ENCODE assay signal across 9 mouse cellular contexts in genomic region chr2:150218363-150218725, GRCm38 (mm10). TPM values are rescaled to one million over a fixed set of nuclear protein-coding genes. Genes with fewer than 3 reads are reported as not detected.
DNase-seq lines count a peak whose midpoint lies in the region; ATAC-seq and TF ChIP-seq lines count a peak whose summit lies in the region.
"Not testable (repeated sequence)": the region's sequence is repeated elsewhere in the genome, so short reads cannot be mapped to it uniquely, and the experiment has no call there.
"Had no signal": no experiment of that assay in that cellular context is flagged by ENCODE, and none has a peak within 500 bp of the region (broad histone marks: within the 10 kb centered on the region; RNA-seq: fewer than 3 reads in every experiment).

No protein-coding gene starts in this region.

- H3K36me3 ChIP-seq in E14TG2a.4 (ENCODE audit: insufficient read depth, low read length); embryonic facial prominence, embryonic 15.5 days; heart, embryonic 10.5 days; hindbrain, embryonic 16.5 days (ENCODE audit: control insufficient read depth, insufficient read depth, low read length); limb, embryonic 10.5 days; midbrain, embryonic 16.5 days (ENCODE audit: control insufficient read depth, insufficient read depth, low read length); stomach, embryonic 16.5 days (ENCODE audit: control insufficient read depth, insufficient read depth, low read length): not testable (repeated sequence)

- 28% methylated on average over 4 of the region's 4 CpGs for WGBS in embryonic facial prominence, embryonic 15.5 days
- 20% methylated on average over 4 of the region's 4 CpGs for WGBS in heart, embryonic 10.5 days
- 2% methylated on average over 2 of the region's 4 CpGs for WGBS in hindbrain, embryonic 16.5 days
- 23% methylated on average over 4 of the region's 4 CpGs for WGBS in limb, embryonic 10.5 days
- 9% methylated on average over 4 of the region's 4 CpGs for WGBS in lung, adult 2 months
- 7% methylated on average over 2 of the region's 4 CpGs for WGBS in midbrain, embryonic 16.5 days
- WGBS in stomach, embryonic 16.5 days: 3% methylated on average over 2 of the region's 4 CpGs

- peak overlapping the region; percentile 77 for H3K4me3 ChIP-seq in E14TG2a.4 (replicated peaks; ENCODE audit: low read length)
- peak overlapping the region; percentile 44 for H3K4me3 ChIP-seq in embryonic facial prominence, embryonic 15.5 days (replicated peaks)
- peak overlapping the region; percentile 53 for H3K4me3 ChIP-seq in heart, embryonic 10.5 days
- peak overlapping the region; percentile 46 for H3K4me3 ChIP-seq in hindbrain, embryonic 16.5 days (ENCODE audit: low read length)
- peak overlapping the region; percentile 51 for H3K4me3 ChIP-seq in limb, embryonic 10.5 days
- H3K4me3 ChIP-seq in lung, adult 2 months (replicated peaks; ENCODE audit: extremely low read depth, low read depth, low read length): peak overlapping the region; percentile 56
- H3K4me3 ChIP-seq in midbrain, embryonic 16.5 days (ENCODE audit: low read depth, low read length): peak overlapping the region; percentile 43
- H3K4me3 ChIP-seq in stomach, embryonic 16.5 days (replicated peaks; ENCODE audit: low read length): peak overlapping the region; percentile 45

- not testable (repeated sequence) for TF ChIP-seq CTCF in E14TG2a.4 (conservative IDR thresholded peaks at IDR 0.05; ENCODE audit: low read length); lung, adult 2 months (IDR thresholded peaks at IDR 0.05; ENCODE audit: insufficient read depth, low read length)

- peak overlapping the region; percentile 44 for H3K4me2 ChIP-seq in embryonic facial prominence, embryonic 15.5 days (replicated peaks)
- peak overlapping the region; percentile 57 for H3K4me2 ChIP-seq in hindbrain, embryonic 16.5 days (ENCODE audit: low read length)
- peak overlapping the region; percentile 48 for H3K4me2 ChIP-seq in midbrain, embryonic 16.5 days (ENCODE audit: low read length)
- H3K4me2 ChIP-seq in stomach, embryonic 16.5 days (ENCODE audit: low read depth, low read length): peak overlapping the region; percentile 48

- peaks cover 13% of the 10 kb centered on the region for H3K4me1 ChIP-seq in E14TG2a.4 (replicated peaks; ENCODE audit: low read depth, low read length)
- not testable (repeated sequence) for H3K4me1 ChIP-seq in embryonic facial prominence, embryonic 15.5 days; heart, embryonic 10.5 days; hindbrain, embryonic 16.5 days (ENCODE audit: control insufficient read depth, insufficient read depth, low read depth, low read length); limb, embryonic 10.5 days; lung, adult 2 months (ENCODE audit: control insufficient read depth, insufficient read depth, low read length); midbrain, embryonic 16.5 days (ENCODE audit: control insufficient read depth, insufficient read depth, low read length); stomach, embryonic 16.5 days (ENCODE audit: control insufficient read depth, insufficient read depth, low read length)

- not testable (repeated sequence) for H3K9ac ChIP-seq in embryonic facial prominence, embryonic 15.5 days
- peak overlapping the region; percentile 60 for H3K9ac ChIP-seq in hindbrain, embryonic 16.5 days (ENCODE audit: low read depth, low read length)
- H3K9ac ChIP-seq in midbrain, embryonic 16.5 days (ENCODE audit: low read depth, low read length): peak overlapping the region; percentile 56; the same call in 1 of the 2 replicates
- H3K9ac ChIP-seq in stomach, embryonic 16.5 days (ENCODE audit: low read length): peak overlapping the region; percentile 56; the same call in 1 of the 2 replicates

- not testable (repeated sequence) for H3K27me3 ChIP-seq in E14TG2a.4 (ENCODE audit: insufficient read depth, low read length); embryonic facial prominence, embryonic 15.5 days; heart, embryonic 10.5 days (ENCODE audit: insufficient read depth, poor library complexity, severe bottlenecking); hindbrain, embryonic 16.5 days (replicated peaks; ENCODE audit: control insufficient read depth, insufficient read depth, low read length); limb, embryonic 10.5 days (ENCODE audit: low read depth, poor library complexity, severe bottlenecking); midbrain, embryonic 16.5 days (ENCODE audit: control insufficient read depth, insufficient read depth, low read depth, low read length); stomach, embryonic 16.5 days (ENCODE audit: control insufficient read depth, insufficient read depth, low read length)

- not testable (repeated sequence) for TF ChIP-seq POLR2A in lung, adult 2 months (IDR thresholded peaks at IDR 0.05; ENCODE audit: borderline replicate concordance, extremely low read depth, low read depth, low read length)

- ATAC-seq in embryonic facial prominence, embryonic 15.5 days (ENCODE audit: insufficient number of reproducible peaks, low FRiP score, low TSS enrichment, low read depth); hindbrain, embryonic 16.5 days; midbrain, embryonic 16.5 days; stomach, embryonic 16.5 days (ENCODE audit: insufficient read depth, low FRiP score): not testable (repeated sequence)

- H3K9me3 ChIP-seq in E14TG2a.4 (ENCODE audit: low read length); embryonic facial prominence, embryonic 15.5 days (replicated peaks); heart, embryonic 10.5 days; hindbrain, embryonic 16.5 days (ENCODE audit: control insufficient read depth, low read length); limb, embryonic 10.5 days (replicated peaks); midbrain, embryonic 16.5 days (replicated peaks; ENCODE audit: control insufficient read depth, low read length, poor library complexity, severe bottlenecking); stomach, embryonic 16.5 days (replicated peaks; ENCODE audit: control insufficient read depth, low read length): not testable (repeated sequence)

- DNase-seq in heart, embryonic 10.5 days (ENCODE audit: low spot score); limb, embryonic 10.5 days (ENCODE audit: low spot score); lung, adult 2 months: not testable (repeated sequence)

- H3K27ac ChIP-seq in embryonic facial prominence, embryonic 15.5 days (replicated peaks): 0 out of 2 replicates have a peak overlapping the region, but pooled peaks have one; percentile 28
- peak overlapping the region; percentile 79; the same call in 1 of the 2 replicates for H3K27ac ChIP-seq in heart, embryonic 10.5 days
- 0 out of 2 replicates have a peak overlapping the region, but pooled peaks have one; percentile 44 for H3K27ac ChIP-seq in hindbrain, embryonic 16.5 days (ENCODE audit: low read depth, low read length)
- peak overlapping the region; percentile 72; the same call in 1 of the 2 replicates for H3K27ac ChIP-seq in limb, embryonic 10.5 days
- H3K27ac ChIP-seq in midbrain, embryonic 16.5 days (ENCODE audit: low read length): peak overlapping the region; percentile 28; the same call in 1 of the 2 replicates
- peak overlapping the region; percentile 60 for H3K27ac ChIP-seq in stomach, embryonic 16.5 days (ENCODE audit: low read length)

RNA-seq across cellular contexts. Expression of gene Zfp937, which starts 0.5 kb away (rescaled TPM):
- polyA plus RNA-seq in embryonic facial prominence, embryonic 15.5 days (2015; fragmentation: Nextera tagmentation; extraction: Ambion mirVana): 7.8 and 8.1 TPM in 2 replicates
- 5.6 and 7.0 TPM in 2 replicates for polyA plus RNA-seq in heart, embryonic 10.5 days (2016; fragmentation: Nextera tagmentation; extraction: Ambion mirVana)
- 11.6 and 12.4 TPM in 2 replicates for polyA plus RNA-seq in hindbrain, embryonic 16.5 days (2015; fragmentation: Nextera tagmentation; extraction: Ambion mirVana)
- 13.6 TPM in 2 replicates for polyA plus RNA-seq in limb, embryonic 10.5 days (2016; fragmentation: Nextera tagmentation; extraction: Ambion mirVana)
- 0.25 and 0.59 TPM in 2 replicates for polyA plus RNA-seq in lung, adult 2 months (2012; rRNA removed)
- 11.2 and 12.1 TPM in 2 replicates for polyA plus RNA-seq in midbrain, embryonic 16.5 days (2015; fragmentation: Nextera tagmentation; extraction: Ambion mirVana)
- 8.5 and 8.8 TPM in 2 replicates for polyA plus RNA-seq in stomach, embryonic 16.5 days (2015; fragmentation: Nextera tagmentation; extraction: Ambion mirVana)

RNA-seq across cellular contexts. Expression of gene Gm14139, which starts 36.8 kb away (rescaled TPM):
- not detected in 2 replicates for polyA plus RNA-seq in embryonic facial prominence, embryonic 15.5 days (2015; fragmentation: Nextera tagmentation; extraction: Ambion mirVana)
- 0.16 TPM in 1 of 2 replicates, not detected in the other for polyA plus RNA-seq in heart, embryonic 10.5 days (2016; fragmentation: Nextera tagmentation; extraction: Ambion mirVana)
- not detected in 2 replicates for polyA plus RNA-seq in hindbrain, embryonic 16.5 days (2015; fragmentation: Nextera tagmentation; extraction: Ambion mirVana)
- polyA plus RNA-seq in limb, embryonic 10.5 days (2016; fragmentation: Nextera tagmentation; extraction: Ambion mirVana): not detected in 2 replicates
- not detected in 2 replicates for polyA plus RNA-seq in lung, adult 2 months (2012; rRNA removed)
- polyA plus RNA-seq in midbrain, embryonic 16.5 days (2015; fragmentation: Nextera tagmentation; extraction: Ambion mirVana): not detected in 2 replicates
- not detected in 2 replicates for polyA plus RNA-seq in stomach, embryonic 16.5 days (2015; fragmentation: Nextera tagmentation; extraction: Ambion mirVana)
- polyA plus RNA-seq: large intestine, adult 2 months had no signal

RNA-seq across cellular contexts. Expression of gene Gm21994, which starts 37.0 kb away (rescaled TPM):
- polyA plus RNA-seq in embryonic facial prominence, embryonic 15.5 days (2015; fragmentation: Nextera tagmentation; extraction: Ambion mirVana): 4.8 and 6.1 TPM in 2 replicates
- polyA plus RNA-seq in heart, embryonic 10.5 days (2016; fragmentation: Nextera tagmentation; extraction: Ambion mirVana): 4.0 and 4.8 TPM in 2 replicates
- polyA plus RNA-seq in hindbrain, embryonic 16.5 days (2015; fragmentation: Nextera tagmentation; extraction: Ambion mirVana): 2.6 and 3.3 TPM in 2 replicates
- polyA plus RNA-seq in limb, embryonic 10.5 days (2016; fragmentation: Nextera tagmentation; extraction: Ambion mirVana): 6.4 and 6.8 TPM in 2 replicates
- 0.11 and 0.17 TPM in 2 replicates for polyA plus RNA-seq in lung, adult 2 months (2012; rRNA removed)
- polyA plus RNA-seq in midbrain, embryonic 16.5 days (2015; fragmentation: Nextera tagmentation; extraction: Ambion mirVana): 3.1 and 3.4 TPM in 2 replicates
- polyA plus RNA-seq in stomach, embryonic 16.5 days (2015; fragmentation: Nextera tagmentation; extraction: Ambion mirVana): 4.6 and 5.0 TPM in 2 replicates

RNA-seq across cellular contexts. Expression of gene Gm10770, which starts 38.9 kb away (rescaled TPM):
- polyA plus RNA-seq in embryonic facial prominence, embryonic 15.5 days (2015; fragmentation: Nextera tagmentation; extraction: Ambion mirVana): not detected in 2 replicates
- polyA plus RNA-seq in heart, embryonic 10.5 days (2016; fragmentation: Nextera tagmentation; extraction: Ambion mirVana): not detected in 2 replicates
- not detected in 2 replicates for polyA plus RNA-seq in hindbrain, embryonic 16.5 days (2015; fragmentation: Nextera tagmentation; extraction: Ambion mirVana)
- polyA plus RNA-seq in limb, embryonic 10.5 days (2016; fragmentation: Nextera tagmentation; extraction: Ambion mirVana): not detected in 2 replicates
- not detected in 2 replicates for polyA plus RNA-seq in lung, adult 2 months (2012; rRNA removed)
- polyA plus RNA-seq in midbrain, embryonic 16.5 days (2015; fragmentation: Nextera tagmentation; extraction: Ambion mirVana): not detected in 2 replicates
- polyA plus RNA-seq in stomach, embryonic 16.5 days (2015; fragmentation: Nextera tagmentation; extraction: Ambion mirVana): not detected in 2 replicates
- polyA plus RNA-seq: large intestine, adult 2 months had no signal

RNA-seq across cellular contexts. Expression of gene Gm14124, which starts 39.0 kb away (rescaled TPM):
- polyA plus RNA-seq in embryonic facial prominence, embryonic 15.5 days (2015; fragmentation: Nextera tagmentation; extraction: Ambion mirVana): not detected in 2 replicates
- polyA plus RNA-seq in heart, embryonic 10.5 days (2016; fragmentation: Nextera tagmentation; extraction: Ambion mirVana): not detected in 2 replicates
- polyA plus RNA-seq in hindbrain, embryonic 16.5 days (2015; fragmentation: Nextera tagmentation; extraction: Ambion mirVana): 0.11 TPM in 1 of 2 replicates, not detected in the other
- 0.09 TPM in 1 of 2 replicates, not detected in the other for polyA plus RNA-seq in limb, embryonic 10.5 days (2016; fragmentation: Nextera tagmentation; extraction: Ambion mirVana)
- not detected in 2 replicates for polyA plus RNA-seq in lung, adult 2 months (2012; rRNA removed)
- not detected in 2 replicates for polyA plus RNA-seq in midbrain, embryonic 16.5 days (2015; fragmentation: Nextera tagmentation; extraction: Ambion mirVana)
- polyA plus RNA-seq in stomach, embryonic 16.5 days (2015; fragmentation: Nextera tagmentation; extraction: Ambion mirVana): 0.04 TPM in 1 of 2 replicates, not detected in the other
- polyA plus RNA-seq: large intestine, adult 2 months had no signal

Comparison
In these comparisons a context has a peak if more than half of its experiments do, and no peak if none do; other contexts are left out.
1. H3K27ac ChIP-seq: peak in every context shown above with its lines; median percentile 79 in heart, embryonic 10.5 days; 72 in limb, embryonic 10.5 days; 60 in stomach, embryonic 16.5 days; 44 in hindbrain, embryonic 16.5 days; 28 in embryonic facial prominence, embryonic 15.5 days; 28 in midbrain, embryonic 16.5 days.